7 mouse cellular contexts compared by ENCODE assay signal in genomic region chr11:95824071-95824876, GRCm38 (mm10). TPM values are rescaled to one million over a fixed set of nuclear protein-coding genes. Genes with fewer than 3 reads are reported as not detected.
DNase-seq lines count a peak whose midpoint lies in the region; ATAC-seq and TF ChIP-seq lines count a peak whose summit lies in the region.

TSS of gene Phospho1 (plus strand) at chr11:95824499.

- WGBS in intestine, embryonic 15.5 days: under 1% methylated on average over 78 of the region's 78 CpGs
- under 1% methylated on average over 43 of the region's 78 CpGs for WGBS in midbrain, embryonic 12.5 days
- WGBS in small intestine, adult 2 months: under 1% methylated on average over 74 of the region's 78 CpGs

- H3K4me3 ChIP-seq in intestine, embryonic 15.5 days (replicated peaks): peak within 1 kb of the TSS; percentile 71
- peak within 1 kb of the TSS; percentile 53 for H3K4me3 ChIP-seq in midbrain, embryonic 12.5 days
- H3K4me3 ChIP-seq in small intestine, adult 2 months (ENCODE audit: low read depth, low read length): peak within 1 kb of the TSS; percentile 84

- H3K4me2 ChIP-seq in intestine, embryonic 15.5 days (replicated peaks): peak within 1 kb of the TSS; percentile 95
- peak within 1 kb of the TSS; percentile 96 for H3K4me2 ChIP-seq in midbrain, embryonic 12.5 days (replicated peaks)

- peak; percentile 98 for ATAC-seq in intestine, embryonic 15.5 days
- peak; percentile 98 for ATAC-seq in midbrain, embryonic 12.5 days (ENCODE audit: low FRiP score, low read depth)

- peak; percentile 68 for TF ChIP-seq POLR2A in small intestine, adult 2 months (IDR thresholded peaks at IDR 0.05; ENCODE audit: low read depth, low read length)

- no peaks in the 10 kb centered on the region for H3K36me3 ChIP-seq in intestine, embryonic 15.5 days
- H3K36me3 ChIP-seq in midbrain, embryonic 12.5 days: no peaks in the 10 kb centered on the region
- no peaks in the 10 kb centered on the region for H3K36me3 ChIP-seq in small intestine, adult 2 months (ENCODE audit: control insufficient read depth, insufficient read depth, low read length)

- H3K9me3 ChIP-seq in intestine, embryonic 15.5 days: no peaks in the 10 kb centered on the region
- H3K9me3 ChIP-seq in midbrain, embryonic 12.5 days: no peaks in the 10 kb centered on the region

- DNase-seq in adrenal gland, adult 18-20 months (ENCODE audit: low spot score in 2 of 2): peak; percentile 93 to 94
- DNase-seq in embryo, embryonic 10.5 days (ENCODE audit: low spot score): peak; percentile 93
- DNase-seq in gastrocnemius, postnatal 25 days: peak; percentile 95
- peak; percentile 92 for DNase-seq in left cerebral cortex, postnatal 4 days

- intact Hi-C loops in left cerebral cortex, postnatal 4 days (cut with DNase I): no loop called here

- H3K9ac ChIP-seq in intestine, embryonic 15.5 days: peak within 1 kb of the TSS; percentile 78
- H3K9ac ChIP-seq in midbrain, embryonic 12.5 days (replicated peaks): peak within 1 kb of the TSS; percentile 59

- 0 out of 2 replicates have a peak within 1 kb of the TSS, but pooled peaks have one; percentile 2 for H3K27ac ChIP-seq in intestine, embryonic 15.5 days
- 0 out of 2 replicates have a peak within 1 kb of the TSS, but pooled peaks have one; percentile 15 for H3K27ac ChIP-seq in midbrain, embryonic 12.5 days (replicated peaks)
- peak within 1 kb of the TSS; percentile 94 for H3K27ac ChIP-seq in small intestine, adult 2 months (ENCODE audit: insufficient read depth, low read depth, low read length)

- TF ChIP-seq CTCF in small intestine, adult 2 months (IDR thresholded peaks at IDR 0.05; ENCODE audit: extremely low read depth, insufficient read length, insufficient replicate concordance, low read depth, low read length): no peak

- H3K4me1 ChIP-seq in intestine, embryonic 15.5 days (replicated peaks): peaks cover 12% of the 10 kb centered on the region
- H3K4me1 ChIP-seq in midbrain, embryonic 12.5 days: peaks cover 14% of the 10 kb centered on the region
- peaks cover 22% of the 10 kb centered on the region; the same call in 1 of the 2 replicates for H3K4me1 ChIP-seq in small intestine, adult 2 months (ENCODE audit: control insufficient read depth, insufficient read depth, insufficient read length, low read length)

- H3K27me3 ChIP-seq in intestine, embryonic 15.5 days (replicated peaks): peaks cover 28% of the 10 kb centered on the region
- peaks cover 72% of the 10 kb centered on the region for H3K27me3 ChIP-seq in midbrain, embryonic 12.5 days
- no peaks in the 10 kb centered on the region for H3K27me3 ChIP-seq in small intestine, adult 2 months (ENCODE audit: control insufficient read depth, insufficient read depth, low read length)

RNA-seq across cellular contexts. Expression of gene Phospho1, which starts in this region (rescaled TPM):
- total RNA-seq in adrenal gland, adult 18-20 months (2021): 100 to 1,000 TPM; 202 to 415 TPM
- total RNA-seq in gastrocnemius, postnatal 25 days (2021): 100 to 1,000 TPM; 288 to 335 TPM
- polyA plus RNA-seq in intestine, embryonic 15.5 days (2015; fragmentation: Nextera tagmentation; extraction: Ambion mirVana): 0.55 and 0.56 TPM in 2 replicates
- total RNA-seq in left cerebral cortex, postnatal 4 days (2021): 1 to 10 TPM; 2.4 to 3.1 TPM
- polyA plus RNA-seq in midbrain, embryonic 12.5 days (2016; fragmentation: Nextera tagmentation; extraction: Ambion mirVana): not detected in 2 replicates
- 236 and 278 TPM in 2 replicates for polyA plus RNA-seq in small intestine, adult 2 months (2012; rRNA removed)

Comparison
In these comparisons a context has a peak if more than half of its experiments do, and no peak if none do; other contexts are left out.
1. Peak in every context shown above with its lines: DNase-seq, ATAC-seq, H3K4me3 ChIP-seq and H3K27ac ChIP-seq.
2. RNA of gene Phospho1 (total RNA-seq): 202 to 415 TPM in adrenal gland, adult 18-20 months and 288 to 335 TPM in gastrocnemius, postnatal 25 days; 2.4 to 3.1 TPM in left cerebral cortex, postnatal 4 days; every median in the first group is over 10 times any median in the second.
3. RNA of gene Phospho1 (polyA plus RNA-seq): 236 to 278 TPM in small intestine, adult 2 months; 0.55 to 0.56 TPM in intestine, embryonic 15.5 days and not detected in midbrain, embryonic 12.5 days; every median in the first group is over 100 times any median in the second.
4. Peak in ATAC-seq, H3K4me3 ChIP-seq, H3K27ac ChIP-seq, H3K9ac ChIP-seq and H3K4me2 ChIP-seq in intestine, embryonic 15.5 days; RNA of the gene not detected or under 1 TPM.
5. Peak in ATAC-seq, H3K4me3 ChIP-seq, H3K27ac ChIP-seq, H3K9ac ChIP-seq and H3K4me2 ChIP-seq in midbrain, embryonic 12.5 days; RNA of the gene not detected or under 1 TPM.
6. H3K27ac ChIP-seq: peak in every context shown above with its lines; median percentile 94 in small intestine, adult 2 months; 15 in midbrain, embryonic 12.5 days; 2 in intestine, embryonic 15.5 days.